Mouse (Mus musculus): ENCODE data around the gene Tdrd1. TPM values are rescaled to one million over a fixed set of nuclear protein-coding genes. Genes with fewer than 3 reads are reported as not detected.
A peak's percentile ranks its signal among the peaks of the same experiment; 100 is the strongest.

Gene Tdrd1
- polyA plus RNA-seq, 1 experiment: not detected

DNA sequence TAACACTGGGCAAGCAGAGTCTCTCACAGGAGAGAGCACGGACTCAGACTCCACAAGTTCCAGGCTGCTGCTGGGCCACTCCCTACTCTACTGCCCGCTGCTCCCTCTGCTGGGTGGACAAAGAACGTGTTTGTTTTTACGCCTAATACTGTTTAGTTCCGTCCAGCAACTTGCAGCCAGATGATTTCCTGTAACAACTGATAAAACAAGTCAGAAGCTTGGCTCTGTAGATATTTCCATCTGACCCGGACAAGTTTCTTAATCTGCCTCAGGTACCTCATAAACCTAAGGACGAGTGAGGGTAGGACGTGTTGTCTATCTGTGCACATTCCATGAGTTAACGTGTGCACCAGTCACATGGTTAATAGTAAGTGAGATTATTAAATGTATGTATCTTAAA lies 14.4 kb upstream of the Tdrd1 start:
- Histone ChIP-seq H3K79me2 (ENCODE audit: control insufficient read depth, insufficient read depth) (peaks cover 44% of the 10 kb centered on the region), H3K4me3 (no peak overlapping the region), H3K27me3 (ENCODE audit: control insufficient read depth, insufficient read depth, insufficient read length) (no peaks in the 10 kb centered on the region), H3ac (ENCODE audit: control insufficient read depth, insufficient read length) (no peak overlapping the region), H3K36me3 (ENCODE audit: control insufficient read depth, insufficient read depth) (peaks cover 57% of the 10 kb centered on the region), H3K4me2 (ENCODE audit: low read depth) (no peak overlapping the region)
- TF ChIP-seq E2F4 (IDR thresholded peaks at IDR 0.05; ENCODE audit: insufficient read depth) (no peak), MYOD1 (IDR thresholded peaks at IDR 0.05; ENCODE audit: control insufficient read depth in 1 of 3, insufficient read length in 2 of 3, low read depth in 2 of 3) (no peak), MAX (IDR thresholded peaks at IDR 0.05; ENCODE audit: low read depth) (no peak), POLR2A (IDR thresholded peaks at IDR 0.05; ENCODE audit: insufficient read length, low read depth) (no peak), USF1 (IDR thresholded peaks at IDR 0.05; ENCODE audit: low read depth) (no peak), CEBPB (IDR thresholded peaks at IDR 0.05; ENCODE audit: insufficient read depth, poor library complexity, severe bottlenecking) (no peak), REST (IDR thresholded peaks at IDR 0.05; ENCODE audit: insufficient read depth, insufficient read length) (no peak), MYOG (IDR thresholded peaks at IDR 0.05; ENCODE audit: control insufficient read depth in 1 of 3, insufficient read depth in 1 of 3, insufficient read length in 2 of 3, low read depth in 2 of 3) (no peak), SRF (IDR thresholded peaks at IDR 0.05; ENCODE audit: control insufficient read depth, insufficient read length, low read depth) (no peak), POLR2AphosphoS2 (IDR thresholded peaks at IDR 0.05; ENCODE audit: insufficient read length, low read depth) (no peak), TCF12 (IDR thresholded peaks at IDR 0.05; ENCODE audit: insufficient read depth, poor library complexity, severe bottlenecking) (no peak)

DNA sequence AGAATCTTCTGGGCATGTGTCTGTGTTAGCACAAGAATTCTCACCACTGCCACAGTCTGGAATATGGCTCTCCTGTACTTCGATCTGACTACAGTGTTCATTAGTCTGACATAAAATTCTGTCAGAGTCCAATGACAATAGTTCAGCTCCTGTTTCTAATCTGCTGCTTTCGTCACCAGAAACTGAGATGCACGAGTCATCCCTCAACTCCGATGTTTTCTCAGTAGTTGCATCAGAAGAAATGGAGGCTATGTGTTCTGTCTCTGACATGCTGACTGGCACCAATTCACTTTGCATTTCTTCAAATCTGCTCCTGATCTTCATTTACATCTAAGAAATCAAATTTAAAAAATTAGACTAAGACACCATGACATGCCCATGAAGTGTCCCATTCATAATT lies 12.6 kb upstream of the Tdrd1 start:
- Histone ChIP-seq H3K79me2 (ENCODE audit: control insufficient read depth, insufficient read depth) (peaks cover 61% of the 10 kb centered on the region), H3K4me2 (ENCODE audit: low read depth) (no peak overlapping the region), H3K27me3 (ENCODE audit: control insufficient read depth, insufficient read depth, insufficient read length) (no peaks in the 10 kb centered on the region), H3ac (ENCODE audit: control insufficient read depth, insufficient read length) (no peak overlapping the region), H3K4me3 (no peak overlapping the region), H3K36me3 (ENCODE audit: control insufficient read depth, insufficient read depth) (peaks cover 39% of the 10 kb centered on the region)
- TF ChIP-seq TCF3 (IDR thresholded peaks at IDR 0.05; ENCODE audit: insufficient read length, low read depth) (no peak), CEBPB (IDR thresholded peaks at IDR 0.05; ENCODE audit: insufficient read depth, poor library complexity, severe bottlenecking) (peak; percentile 91)

DNA sequence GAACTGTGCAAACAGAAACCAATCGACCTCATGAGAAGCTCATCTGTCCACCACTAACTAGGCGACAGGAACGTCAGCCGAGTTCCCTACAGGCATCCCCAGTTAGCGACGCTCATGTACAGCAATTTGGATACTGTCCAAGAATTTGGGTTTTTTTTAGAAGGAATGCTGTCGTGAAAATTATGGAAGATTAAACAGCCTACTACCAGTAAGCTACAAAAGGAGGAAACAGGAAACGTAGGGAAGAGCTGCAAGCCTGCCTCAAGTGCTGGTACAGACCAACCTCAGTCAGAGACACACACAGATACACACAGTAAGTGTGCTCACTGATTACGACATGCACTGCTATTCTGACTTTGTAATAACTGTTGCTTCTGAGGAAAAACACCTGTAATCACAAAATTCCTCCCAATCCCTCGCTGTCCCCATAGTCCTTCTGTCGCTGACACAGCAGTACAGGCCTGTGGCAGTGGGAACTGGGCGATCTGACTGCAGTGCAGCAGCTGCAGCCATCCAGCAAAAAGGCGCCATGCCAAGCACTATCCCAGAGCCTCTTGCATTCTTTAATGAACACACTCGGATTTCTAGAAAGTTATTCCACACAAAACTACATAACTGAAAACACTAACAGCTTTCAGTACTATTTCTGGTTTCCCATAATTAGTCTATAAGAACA lies 8.0 kb upstream of the Tdrd1 start:
- no peak overlapping the region for H3ac ChIP-seq (ENCODE audit: control insufficient read depth, insufficient read length)
- TF ChIP-seq TCF12 (IDR thresholded peaks at IDR 0.05; ENCODE audit: insufficient read depth, poor library complexity, severe bottlenecking) (no peak), REST (IDR thresholded peaks at IDR 0.05; ENCODE audit: insufficient read depth, insufficient read length) (no peak), MAX (IDR thresholded peaks at IDR 0.05; ENCODE audit: low read depth) (no peak), TCF3 (IDR thresholded peaks at IDR 0.05; ENCODE audit: insufficient read length, low read depth) (no peak), MYOD1 (IDR thresholded peaks at IDR 0.05; ENCODE audit: control insufficient read depth in 1 of 3, insufficient read length in 2 of 3, low read depth in 2 of 3) (peak in 2 of 3 experiments; percentile 81 to 82), POLR2AphosphoS2 (IDR thresholded peaks at IDR 0.05; ENCODE audit: insufficient read length, low read depth) (no peak), MYOG (IDR thresholded peaks at IDR 0.05; ENCODE audit: control insufficient read depth in 1 of 3, insufficient read depth in 1 of 3, insufficient read length in 2 of 3, low read depth in 2 of 3) (peak; percentile 55 to 82 (median 82)), POLR2A (IDR thresholded peaks at IDR 0.05; ENCODE audit: insufficient read length, low read depth) (no peak), CEBPB (IDR thresholded peaks at IDR 0.05; ENCODE audit: insufficient read depth, poor library complexity, severe bottlenecking) (no peak)
- H3K4me2 ChIP-seq (ENCODE audit: low read depth): no peak overlapping the region
- no peak overlapping the region for H3K4me3 ChIP-seq
- no peaks in the 10 kb centered on the region for H3K27me3 ChIP-seq (ENCODE audit: control insufficient read depth, insufficient read depth, insufficient read length)
- H3K79me2 ChIP-seq (ENCODE audit: control insufficient read depth, insufficient read depth): peaks cover 81% of the 10 kb centered on the region
- H3K36me3 ChIP-seq (ENCODE audit: control insufficient read depth, insufficient read depth): peaks cover 3% of the 10 kb centered on the region

DNA sequence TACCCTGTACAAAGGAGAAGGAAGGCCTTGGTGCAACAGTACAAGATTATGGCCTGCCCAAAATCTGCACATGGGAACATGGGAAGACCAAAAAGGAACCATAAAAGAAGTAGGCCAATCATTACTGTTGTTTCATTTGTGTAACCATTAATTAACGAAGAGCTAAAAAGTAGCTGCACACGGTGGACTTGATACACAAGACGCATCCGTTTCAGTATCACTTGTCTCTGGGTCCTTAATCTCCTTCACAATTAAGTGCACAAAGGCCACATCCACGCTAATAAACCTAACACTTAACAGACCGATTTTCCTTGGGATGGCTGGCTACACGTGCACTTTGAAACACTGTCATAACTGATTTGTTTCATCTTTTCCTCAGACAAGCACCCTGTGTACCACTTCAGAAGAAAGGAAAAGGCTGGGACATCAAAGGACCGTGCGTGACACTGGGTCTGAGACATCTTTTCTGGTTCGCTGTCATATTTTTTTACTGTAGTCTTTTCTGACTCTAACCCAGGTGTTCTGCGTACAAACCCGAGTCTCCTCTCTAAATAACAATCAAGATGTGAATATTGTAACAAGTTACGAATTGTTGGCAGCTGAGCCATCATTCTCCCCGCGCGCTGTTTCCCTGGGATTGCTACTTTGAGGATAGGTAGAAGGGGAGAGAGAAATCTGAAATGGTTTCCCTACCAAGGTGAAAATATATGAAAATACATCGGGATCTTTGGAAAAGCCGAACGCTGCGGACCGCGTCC lies 4.8 kb upstream of the Tdrd1 start:
- H3K79me2 ChIP-seq (ENCODE audit: control insufficient read depth, insufficient read depth): peaks cover 55% of the 10 kb centered on the region
- H3ac ChIP-seq (ENCODE audit: control insufficient read depth, insufficient read length): peak overlapping the region; percentile 88
- H3K4me2 ChIP-seq (ENCODE audit: low read depth): peak overlapping the region; percentile 90
- H3K36me3 ChIP-seq (ENCODE audit: control insufficient read depth, insufficient read depth): no peaks in the 10 kb centered on the region
- peak overlapping the region; percentile 66 for H3K4me3 ChIP-seq
- no peak for TF ChIP-seq E2F4 (IDR thresholded peaks at IDR 0.05; ENCODE audit: insufficient read depth)
- no peak for TF ChIP-seq POLR2A (IDR thresholded peaks at IDR 0.05; ENCODE audit: insufficient read length, low read depth)
- TF ChIP-seq CEBPB (IDR thresholded peaks at IDR 0.05; ENCODE audit: insufficient read depth, poor library complexity, severe bottlenecking): no peak
- no peak for TF ChIP-seq REST (IDR thresholded peaks at IDR 0.05; ENCODE audit: insufficient read depth, insufficient read length)
- no peak for TF ChIP-seq MAX (IDR thresholded peaks at IDR 0.05; ENCODE audit: low read depth)
- no peak for TF ChIP-seq POLR2AphosphoS2 (IDR thresholded peaks at IDR 0.05; ENCODE audit: insufficient read length, low read depth)
- no peak for TF ChIP-seq MYOD1 (IDR thresholded peaks at IDR 0.05; ENCODE audit: control insufficient read depth in 1 of 3, insufficient read length in 2 of 3, low read depth in 2 of 3)
- no peak for TF ChIP-seq TCF3 (IDR thresholded peaks at IDR 0.05; ENCODE audit: insufficient read length, low read depth)
- TF ChIP-seq USF1 (IDR thresholded peaks at IDR 0.05; ENCODE audit: low read depth): no peak
- TF ChIP-seq TCF12 (IDR thresholded peaks at IDR 0.05; ENCODE audit: insufficient read depth, poor library complexity, severe bottlenecking): no peak
- TF ChIP-seq SRF (IDR thresholded peaks at IDR 0.05; ENCODE audit: control insufficient read depth, insufficient read length, low read depth): no peak
- no peak for TF ChIP-seq MYOG (IDR thresholded peaks at IDR 0.05; ENCODE audit: control insufficient read depth in 1 of 3, insufficient read depth in 1 of 3, insufficient read length in 2 of 3, low read depth in 2 of 3)
- no peaks in the 10 kb centered on the region for H3K27me3 ChIP-seq (ENCODE audit: control insufficient read depth, insufficient read depth, insufficient read length)
